Mouse (Mus musculus) leukemia stem cell, adult 10-12 weeks (primary cell): ENCODE data around the gene Ube2j1. TPM values are rescaled to one million over a fixed set of nuclear protein-coding genes. Genes with fewer than 3 reads are reported as not detected.

ENCODE experiments used
- polyA plus RNA-seq: library from polyadenylated mRNA; stranded (reverse); fragments of >175 nt; gene quantifications from 2 replicates; pipeline ENCODE4 v1.2.3, GENCODE M21; 2012; ENCODE audit warnings: low replicate concordance

The Ube2j1 gene
- polyA plus RNA-seq = 16.8 and 46.8 TPM in 2 replicates

GRCm38 (mm10) chr4:33031195-33031960 is at the start of gene Ube2j1:
Ube2j1 (plus strand) TSS chr4:33031416.

GRCm38 (mm10) chr4:32982716-32983175 is 48.5 kb upstream of the Ube2j1 start, which contains the start of gene Rragd:
Rragd (plus strand) TSS chr4:32983037.

GRCm38 (mm10) chr4:33062981-33063380 is 31.8 kb downstream of the Ube2j1 start, which contains the start of gene Gabrr2:
Gabrr2 (plus strand) TSS chr4:33062999.

Other genes with a start within 250 kb of the Ube2j1 start
- gene Lyrm2, start 231.2 kb upstream of the Ube2j1 start, polyA plus RNA-seq = 0.28 and 1.1 TPM in 2 replicates
- 0.59 and 1.1 TPM in 2 replicates for gene Ankrd6, start 80.6 kb upstream of the Ube2j1 start, polyA plus RNA-seq
- gene Rragd, start 48.4 kb upstream of the Ube2j1 start, polyA plus RNA-seq = 0.87 and 1.0 TPM in 2 replicates
- gene Gabrr2, start 31.6 kb downstream of the Ube2j1 start, polyA plus RNA-seq = 0.47 TPM in 1 of 2 replicates, not detected in the other
- gene Gabrr1, start 101.1 kb downstream of the Ube2j1 start, polyA plus RNA-seq = not detected in 2 replicates
- 0.44 and 0.74 TPM in 2 replicates for gene Pm20d2, start 158.3 kb downstream of the Ube2j1 start, polyA plus RNA-seq
- not detected in 2 replicates for gene Srsf12, start 177.6 kb downstream of the Ube2j1 start, polyA plus RNA-seq